Mouse (Mus musculus) stomach, embryonic 16.5 days (tissue): ENCODE results near the gene Ankrd44. TPM values are rescaled to one million over a fixed set of nuclear protein-coding genes. Genes with fewer than 3 reads are reported as not detected.

Source experiments
- ATAC-seq: fragments of 200-750 bp; cut with Nextera tagmentation; 2 replicates; pipeline ENCODE4 v1.8.0; 2017; ENCODE audit warnings: moderate number of reproducible peaks, moderate TSS enrichment; ENCODE audit not compliant: insufficient read depth, low FRiP score
- H3K27ac ChIP-seq: fragments of 300-500 bp; sonication (generic); 2 replicates; pipeline ENCODE4 v1.5.1; 2014; ENCODE audit warnings: low read length
- H3K27me3 ChIP-seq: fragments of 300-500 bp; sonication (generic); 2 replicates; pipeline ENCODE4 v1.6.1; 2014; ENCODE audit warnings: low read length, control low read depth, mixed read lengths; ENCODE audit not compliant: control insufficient read depth, insufficient read depth
- H3K36me3 ChIP-seq: fragments of 300-500 bp; sonication (generic); 2 replicates; pipeline ENCODE4 v1.6.1; 2014; ENCODE audit warnings: low read length; ENCODE audit not compliant: control insufficient read depth, insufficient read depth
- H3K4me1 ChIP-seq: fragments of 300-500 bp; sonication (generic); 2 replicates; pipeline ENCODE4 v1.6.1; 2014; ENCODE audit warnings: low read length, control low read depth, mixed read lengths; ENCODE audit not compliant: control insufficient read depth, insufficient read depth
- H3K4me2 ChIP-seq: fragments of 300-500 bp; sonication (generic); 2 replicates; pipeline ENCODE4 v1.6.1; 2014; ENCODE audit warnings: low read depth, low read length, mixed read lengths
- H3K4me3 ChIP-seq: fragments of 300-500 bp; sonication (generic); replicated peaks from 2 replicates; pipeline ENCODE4 v1.5.1; 2014; ENCODE audit warnings: mild to moderate bottlenecking, low read length
- H3K9ac ChIP-seq: fragments of 300-500 bp; sonication (generic); 2 replicates; pipeline ENCODE4 v1.6.1; 2014; ENCODE audit warnings: low read length
- H3K9me3 ChIP-seq: fragments of 300-500 bp; sonication (generic); replicated peaks from 2 replicates; pipeline ENCODE4 v1.6.1; 2016; ENCODE audit warnings: low read length, control low read depth; ENCODE audit not compliant: control insufficient read depth
- WGBS: fragments of 180-500 bp; shearing (Covaris S2); extraction: QIAGEN DNeasy Blood & Tissue Kit; methylation state at CpG from one replicate; pipeline ENCODE4 v1.1.7; 2014; 5-methylcytosine and 5-hydroxymethylcytosine counted together
- polyA plus RNA-seq: library from polyadenylated mRNA; unstranded; fragments of >200 nt; fragmentation: Nextera tagmentation; extraction: Ambion mirVana; gene quantifications from 2 replicates; pipeline ENCODE4 v1.2.1, GENCODE M21; 2015

The Ankrd44 gene
- polyA plus RNA-seq, 1 experiment from 2014 or later = 14.5 TPM

DNA sequence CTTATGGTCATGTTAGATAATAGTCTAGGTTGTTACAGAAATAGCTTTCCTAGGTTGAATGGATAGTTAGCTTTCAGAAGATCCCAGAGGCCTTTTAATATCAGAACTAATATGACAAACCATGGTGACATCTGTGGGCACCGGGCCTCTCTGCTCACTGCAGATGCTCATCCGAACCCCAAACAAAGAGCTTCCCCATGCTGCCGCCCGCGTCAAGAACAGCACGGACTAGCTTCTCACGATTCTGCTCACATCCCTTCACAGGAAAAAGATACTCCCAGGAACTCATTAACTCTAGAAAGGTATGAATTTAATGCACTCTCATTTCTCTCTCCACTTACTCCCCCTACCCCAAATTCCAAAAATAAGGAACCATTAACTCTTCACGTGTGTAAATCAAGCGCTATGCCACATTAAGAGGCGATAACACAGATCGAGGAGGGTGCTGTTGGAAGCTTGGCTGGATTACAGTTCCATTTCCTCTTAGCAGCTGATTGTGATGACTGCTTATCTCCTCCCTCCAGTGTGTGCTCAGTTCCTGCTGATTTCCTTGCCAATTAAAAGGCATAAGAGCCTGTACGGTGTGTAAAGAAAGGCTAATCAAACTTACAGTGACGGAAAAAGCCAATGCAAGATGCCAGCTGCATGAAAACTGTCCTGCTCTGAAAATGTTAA lies 235.8 kb downstream of the Ankrd44 start:
- H3K9ac ChIP-seq = no peak overlapping the region
- no peak overlapping the region for H3K4me3 ChIP-seq
- H3K27me3 ChIP-seq = no peaks in the 10 kb centered on the region
- no peaks in the 10 kb centered on the region for H3K36me3 ChIP-seq
- WGBS = 59% methylated on average over 13 of the region's 13 CpGs
- no peak overlapping the region for H3K4me2 ChIP-seq
- no peak overlapping the region for H3K27ac ChIP-seq
- no peaks in the 10 kb centered on the region for H3K4me1 ChIP-seq
- ATAC-seq = peak; percentile 81; the same call in 1 of the 2 replicates
- H3K9me3 ChIP-seq = no peaks in the 10 kb centered on the region

DNA sequence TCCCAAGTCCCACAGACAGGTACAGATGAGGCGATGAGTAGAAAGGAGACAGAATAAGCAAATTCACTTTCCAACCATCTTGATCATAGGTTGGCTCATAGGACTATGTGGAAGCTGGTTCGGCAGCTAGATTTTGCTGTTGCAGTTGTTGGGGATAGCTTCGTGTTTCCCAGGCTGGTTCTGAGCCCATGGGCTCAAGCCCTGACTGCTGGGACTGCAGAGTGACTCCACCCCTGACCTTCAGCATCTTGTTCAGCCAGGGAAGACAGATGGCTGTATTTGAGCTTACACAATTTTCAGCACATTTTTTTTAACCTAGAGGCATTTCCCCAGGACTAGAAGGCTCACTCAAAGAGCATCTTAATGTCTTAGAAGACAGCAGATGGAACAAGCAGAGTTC lies 237.7 kb downstream of the Ankrd44 start:
- H3K4me3 ChIP-seq = no peak overlapping the region
- no peaks in the 10 kb centered on the region for H3K9me3 ChIP-seq
- H3K27ac ChIP-seq = no peak overlapping the region
- no peaks in the 10 kb centered on the region for H3K36me3 ChIP-seq
- H3K4me1 ChIP-seq = no peaks in the 10 kb centered on the region
- no peak for ATAC-seq
- H3K27me3 ChIP-seq = no peaks in the 10 kb centered on the region
- H3K4me2 ChIP-seq = no peak overlapping the region
- WGBS = 81% methylated on average over 3 of the region's 3 CpGs
- no peak overlapping the region for H3K9ac ChIP-seq

DNA sequence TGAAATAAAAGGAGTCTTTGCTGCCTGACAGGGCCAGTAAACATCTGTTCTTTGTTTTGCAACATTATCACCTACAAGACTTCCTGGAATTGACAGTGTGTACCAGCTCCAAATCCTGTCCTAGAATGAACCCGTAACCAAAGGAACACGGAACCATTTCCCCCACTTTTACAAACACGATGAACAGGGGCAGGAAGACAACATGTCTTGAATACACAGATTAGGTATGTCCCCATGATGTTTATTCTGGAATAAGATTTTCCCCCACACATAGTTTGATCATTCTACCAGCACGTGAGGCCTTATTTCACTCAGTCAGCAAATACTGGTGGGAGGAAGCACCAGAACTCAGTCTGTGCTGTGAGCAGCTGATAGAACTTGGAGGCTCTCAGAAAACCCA lies 241.9 kb downstream of the Ankrd44 start:
- WGBS = 80% methylated on average over 4 of the region's 4 CpGs
- Histone ChIP-seq H3K36me3 (no peaks in the 10 kb centered on the region), H3K27me3 (no peaks in the 10 kb centered on the region), H3K9me3 (no peaks in the 10 kb centered on the region), H3K9ac (no peak overlapping the region), H3K4me3 (no peak overlapping the region), H3K4me2 (no peak overlapping the region), H3K4me1 (no peaks in the 10 kb centered on the region), H3K27ac (no peak overlapping the region)
- no peak for ATAC-seq

DNA sequence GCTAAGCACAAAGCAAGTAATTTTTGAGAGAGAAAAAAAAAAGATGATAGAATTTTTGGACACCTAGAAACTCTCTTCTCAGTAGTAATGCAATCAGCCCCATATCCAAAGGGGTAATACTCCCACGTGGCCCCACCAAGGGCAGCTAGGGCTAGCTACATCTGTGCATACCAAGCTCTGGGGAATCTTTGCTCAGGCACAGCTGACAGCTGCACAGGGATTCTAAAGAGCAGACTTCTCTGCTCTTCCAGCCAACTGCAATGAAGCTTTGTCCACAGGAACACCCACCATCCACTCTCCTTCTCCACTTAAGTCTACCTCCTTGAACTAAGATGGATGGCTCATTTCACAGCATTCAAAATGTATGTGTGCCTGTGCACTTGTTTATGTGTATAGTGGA lies 246.6 kb downstream of the Ankrd44 start:
- Histone ChIP-seq H3K4me1 (no peaks in the 10 kb centered on the region), H3K4me3 (no peak overlapping the region), H3K36me3 (no peaks in the 10 kb centered on the region; the same call in 1 of the 2 replicates), H3K27me3 (no peaks in the 10 kb centered on the region), H3K27ac (no peak overlapping the region), H3K4me2 (no peak overlapping the region), H3K9ac (no peak overlapping the region), H3K9me3 (no peaks in the 10 kb centered on the region)
- 62% methylated on average over 1 of the region's 1 CpGs for WGBS
- no peak for ATAC-seq

DNA sequence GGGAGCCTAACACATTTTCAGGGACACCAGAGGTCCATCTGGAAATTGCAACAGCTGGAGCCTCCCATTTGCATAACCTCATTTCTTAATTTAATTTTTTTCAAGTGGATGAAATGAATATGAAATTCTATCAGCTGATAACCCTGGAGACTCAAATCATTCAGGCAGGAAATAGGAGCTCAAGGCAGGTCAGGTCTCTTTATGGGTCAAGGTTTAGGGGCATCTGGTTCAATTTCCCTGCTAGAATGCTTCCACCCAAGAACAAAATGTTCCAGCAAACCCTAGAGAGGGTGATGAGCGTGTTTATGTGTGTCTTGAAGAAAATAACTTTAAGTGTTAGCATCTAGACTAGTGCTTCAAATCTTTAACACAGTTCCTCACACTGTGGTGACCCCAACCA lies 248.2 kb downstream of the Ankrd44 start:
- no peaks in the 10 kb centered on the region; the same call in 1 of the 2 replicates for H3K36me3 ChIP-seq
- no peak overlapping the region for H3K9ac ChIP-seq
- H3K4me1 ChIP-seq = no peaks in the 10 kb centered on the region
- no peaks in the 10 kb centered on the region for H3K27me3 ChIP-seq
- ATAC-seq = no peak
- H3K4me3 ChIP-seq = no peak overlapping the region
- H3K27ac ChIP-seq = no peak overlapping the region
- H3K9me3 ChIP-seq = no peaks in the 10 kb centered on the region
- 73% methylated on average over 1 of the region's 1 CpGs for WGBS
- H3K4me2 ChIP-seq = no peak overlapping the region

DNA sequence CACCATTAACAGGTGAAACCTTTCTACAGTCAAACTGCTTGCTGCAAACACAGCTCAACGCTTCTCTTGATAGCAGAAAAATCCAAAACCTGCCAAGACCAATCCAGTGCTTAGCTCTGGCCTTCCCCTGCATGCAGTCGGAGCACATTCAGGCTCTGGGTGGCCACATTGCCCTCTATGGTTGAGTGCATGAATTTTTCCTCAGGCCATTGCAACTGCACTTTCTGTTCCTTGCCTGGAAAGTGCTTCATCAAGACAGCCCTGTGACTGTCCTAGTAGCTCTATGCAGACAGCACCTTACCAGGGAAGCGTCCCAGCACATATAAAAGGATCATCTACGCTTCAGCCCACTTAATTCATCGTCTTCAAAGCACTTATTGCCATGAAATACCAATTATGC lies 250.7 kb downstream of the Ankrd44 start:
- H3K27ac ChIP-seq = no peak overlapping the region
- H3K4me3 ChIP-seq = no peak overlapping the region
- H3K9me3 ChIP-seq = no peaks in the 10 kb centered on the region
- H3K27me3 ChIP-seq = no peaks in the 10 kb centered on the region
- H3K4me1 ChIP-seq = no peaks in the 10 kb centered on the region
- 64% methylated on average over 5 of the region's 5 CpGs for WGBS
- no peak for ATAC-seq
- no peaks in the 10 kb centered on the region; the same call in 1 of the 2 replicates for H3K36me3 ChIP-seq
- no peak overlapping the region for H3K9ac ChIP-seq
- H3K4me2 ChIP-seq = no peak overlapping the region

DNA sequence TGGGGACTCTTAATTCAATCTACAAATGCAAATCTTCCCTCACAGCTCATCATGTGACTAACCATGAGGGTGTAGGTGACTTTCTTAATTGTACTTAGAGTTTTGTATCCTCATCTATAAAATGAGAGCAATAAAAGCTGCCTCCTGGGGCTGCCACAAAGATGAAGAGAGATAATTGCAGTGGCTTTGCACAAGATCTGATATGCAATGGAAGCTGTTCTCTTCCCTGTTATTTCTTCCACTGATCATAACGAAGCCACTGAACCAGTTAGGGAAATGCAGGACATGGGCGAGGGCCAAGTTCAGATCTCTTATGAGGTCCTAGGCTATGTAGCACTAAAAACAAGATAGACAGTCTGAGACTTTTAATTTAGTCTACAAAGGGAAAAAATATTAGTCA lies 258.2 kb downstream of the Ankrd44 start:
- no peak for ATAC-seq
- no peak overlapping the region for H3K9ac ChIP-seq

DNA sequence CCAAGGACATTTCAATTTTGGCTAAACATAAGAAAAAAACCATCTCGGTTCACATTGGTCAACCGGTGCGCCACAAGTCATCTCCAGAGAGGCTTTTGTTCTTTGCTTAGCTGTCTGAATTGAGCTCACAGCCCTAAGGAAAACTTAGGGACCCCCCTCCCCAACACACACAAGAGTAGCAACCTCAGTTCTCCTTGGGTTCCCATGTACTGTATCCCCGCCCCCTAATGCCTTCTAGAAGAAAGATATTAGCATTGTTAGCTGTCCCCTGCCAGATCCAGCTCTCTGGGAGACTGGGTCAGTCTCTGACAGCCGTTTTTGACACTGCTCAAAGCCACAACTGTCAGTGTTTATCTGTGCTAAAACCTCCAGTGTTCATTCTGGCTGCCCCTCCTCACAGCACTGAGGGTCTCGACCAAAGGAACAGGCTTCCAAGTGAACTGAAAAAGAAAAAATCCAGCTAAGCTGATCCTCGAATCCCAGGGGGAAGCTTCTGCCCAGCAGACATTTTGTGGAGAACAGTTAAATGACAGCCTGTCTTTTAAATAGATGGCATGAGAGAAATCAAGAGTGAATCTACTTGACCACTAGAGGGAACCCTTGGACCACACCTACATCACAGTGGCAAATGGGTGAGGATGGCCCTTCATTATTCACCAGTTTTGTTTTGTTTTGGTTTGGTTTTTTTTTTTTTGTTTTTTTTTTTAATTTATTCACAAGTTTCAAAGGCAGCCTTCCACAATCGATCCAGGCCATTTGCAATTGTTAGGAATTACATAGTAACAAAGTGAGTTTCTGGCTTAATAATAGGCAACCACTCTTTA lies 260.4 kb downstream of the Ankrd44 start:
- WGBS = 66% methylated on average over 8 of the region's 8 CpGs
- Histone ChIP-seq H3K9ac (no peak overlapping the region), H3K4me2 (no peak overlapping the region), H3K27me3 (no peaks in the 10 kb centered on the region), H3K27ac (no peak overlapping the region), H3K9me3 (no peaks in the 10 kb centered on the region), H3K4me1 (no peaks in the 10 kb centered on the region), H3K4me3 (no peak overlapping the region), H3K36me3 (no peaks in the 10 kb centered on the region)
- 0 out of 2 replicates have a peak, but pooled peaks have one; percentile 37 for ATAC-seq

More for the DNA sequence above, 258.2 kb downstream of the Ankrd44 start:
- H3K4me2 ChIP-seq = no peak overlapping the region
- H3K27me3 ChIP-seq = no peaks in the 10 kb centered on the region
- no peak overlapping the region for H3K4me3 ChIP-seq
- H3K27ac ChIP-seq = no peak overlapping the region
- no peaks in the 10 kb centered on the region for H3K9me3 ChIP-seq
- no peaks in the 10 kb centered on the region for H3K36me3 ChIP-seq
- 80% methylated on average over 2 of the region's 2 CpGs for WGBS
- H3K4me1 ChIP-seq = no peaks in the 10 kb centered on the region

DNA sequence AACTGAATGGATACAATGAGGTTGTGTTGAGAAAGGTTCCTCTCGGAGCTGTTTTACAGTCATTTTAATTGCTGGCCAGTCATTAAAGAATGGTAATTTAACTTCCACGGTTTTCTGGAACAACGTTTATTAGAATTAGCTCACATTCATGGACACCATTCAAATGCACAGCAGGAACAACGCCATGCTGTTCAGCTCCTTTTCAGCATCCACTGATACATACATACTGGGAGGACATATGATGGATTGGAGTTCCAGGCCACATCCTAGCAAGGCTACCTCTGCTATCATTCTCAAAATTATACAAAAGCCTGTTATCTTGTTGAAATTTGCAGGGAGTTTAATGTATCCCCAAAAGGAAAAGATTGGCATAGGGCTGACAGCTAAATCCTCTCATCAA lies 261.1 kb downstream of the Ankrd44 start:
- no peaks in the 10 kb centered on the region for H3K36me3 ChIP-seq
- no peak overlapping the region for H3K4me3 ChIP-seq
- H3K9ac ChIP-seq = no peak overlapping the region
- no peaks in the 10 kb centered on the region for H3K4me1 ChIP-seq
- no peak overlapping the region for H3K4me2 ChIP-seq
- ATAC-seq = no peak
- H3K27ac ChIP-seq = no peak overlapping the region
- no peaks in the 10 kb centered on the region for H3K9me3 ChIP-seq
- H3K27me3 ChIP-seq = no peaks in the 10 kb centered on the region
- WGBS = 85% methylated on average over 4 of the region's 4 CpGs
